Comparison of ENCODE assay signal across 8 mouse cellular contexts in genomic region chr10:69574190-69574663, GRCm38 (mm10).
DNase-seq lines count a peak whose midpoint lies in the region; ATAC-seq lines count a peak whose summit lies in the region.

No protein-coding gene starts in this region.

- peak; percentile 36; the same call in 1 of the 2 replicates for ATAC-seq in frontal cortex, adult (ENCODE audit: low TSS enrichment)

- intact Hi-C loops in left cerebral cortex, postnatal 4 days (cut with DNase I) = no loop called here

- no peak for DNase-seq in frontal cortex, postnatal 14 days (ENCODE audit: low spot score in 2 of 2)
- peak; percentile 34 for DNase-seq in right cerebral cortex, postnatal 14 days
- no peak for DNase-seq in right cerebral cortex, adult 2 months (ENCODE audit: low spot score in 2 of 2)
- peak; percentile 32 to 36 for DNase-seq in kidney, postnatal 4 days
- DNase-seq in adipocyte (ENCODE audit: low spot score) = no peak
- no peak for DNase-seq in left cerebral cortex, postnatal 4 days
- DNase-seq in right cerebral cortex, postnatal 25 days = no peak

Comparison
In these comparisons a context has a peak if more than half of its experiments do, and no peak if none do; other contexts are left out.
1. DNase-seq: peak in right cerebral cortex, postnatal 14 days (single experiment) and kidney, postnatal 4 days (2 of 2); none in frontal cortex, postnatal 14 days (0 of 2), right cerebral cortex, adult 2 months (0 of 2), adipocyte (single experiment), left cerebral cortex, postnatal 4 days (single experiment) and right cerebral cortex, postnatal 25 days (single experiment).